Comparison of ENCODE assay signal across 7 mouse cellular contexts in the genomic region with DNA sequence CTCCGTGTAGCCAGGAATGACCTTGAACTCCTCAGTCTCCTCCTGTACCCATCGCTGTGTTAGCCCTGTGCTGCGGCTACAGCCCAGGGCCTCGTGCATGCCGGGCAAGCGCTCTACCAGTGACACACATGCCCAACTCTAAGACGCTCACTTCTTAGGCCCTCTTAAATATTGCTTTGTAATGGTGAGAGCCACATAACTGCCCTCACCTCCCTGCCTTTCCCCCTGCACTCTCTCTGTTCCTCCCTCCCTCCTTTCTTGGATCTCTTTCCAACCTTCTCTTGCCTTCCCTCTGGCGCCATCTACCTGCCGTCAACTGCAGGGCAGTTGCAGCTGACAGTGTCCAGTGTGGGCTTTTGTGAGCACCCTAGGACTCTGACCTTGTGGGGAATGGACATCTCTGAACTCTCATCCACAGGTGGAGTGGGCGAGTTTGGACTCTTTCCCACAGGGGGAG. TPM values are rescaled to one million over a fixed set of nuclear protein-coding genes. Genes with fewer than 3 reads are reported as not detected.
DNase-seq lines count a peak whose midpoint lies in the region; ATAC-seq lines count a peak whose summit lies in the region.

No protein-coding gene starts in this region.

- H3K27ac ChIP-seq in embryonic facial prominence, embryonic 12.5 days: no peak overlapping the region
- no peak overlapping the region for H3K27ac ChIP-seq in limb, embryonic 13.5 days
- H3K27ac ChIP-seq in midbrain, embryonic 15.5 days: no peak overlapping the region

- WGBS in embryonic facial prominence, embryonic 12.5 days: 30% methylated on average over 10 of the region's 10 CpGs
- WGBS in limb, embryonic 13.5 days: 29% methylated on average over 10 of the region's 10 CpGs
- 32% methylated on average over 10 of the region's 10 CpGs for WGBS in midbrain, embryonic 15.5 days

- no peak overlapping the region for H3K4me2 ChIP-seq in embryonic facial prominence, embryonic 12.5 days (replicated peaks)
- H3K4me2 ChIP-seq in limb, embryonic 13.5 days (replicated peaks): no peak overlapping the region
- no peak overlapping the region for H3K4me2 ChIP-seq in midbrain, embryonic 15.5 days

- peak; percentile 83 to 86 for DNase-seq in adrenal gland, postnatal 36 days
- DNase-seq in heart, adult 9 months (ENCODE audit: low spot score in 2 of 2): peak; percentile 36 to 73
- DNase-seq in kidney, adult 9 months: peak; percentile 86
- DNase-seq in spleen, adult 18-20 months: peak; percentile 60 to 79

- no peaks in the 10 kb centered on the region for H3K27me3 ChIP-seq in embryonic facial prominence, embryonic 12.5 days
- no peaks in the 10 kb centered on the region for H3K27me3 ChIP-seq in limb, embryonic 13.5 days
- H3K27me3 ChIP-seq in midbrain, embryonic 15.5 days (replicated peaks): no peaks in the 10 kb centered on the region; the same call in 1 of the 2 replicates

- no peaks in the 10 kb centered on the region for H3K36me3 ChIP-seq in embryonic facial prominence, embryonic 12.5 days
- no peaks in the 10 kb centered on the region for H3K36me3 ChIP-seq in limb, embryonic 13.5 days
- H3K36me3 ChIP-seq in midbrain, embryonic 15.5 days (replicated peaks): no peaks in the 10 kb centered on the region

- no peaks in the 10 kb centered on the region for H3K9me3 ChIP-seq in embryonic facial prominence, embryonic 12.5 days
- H3K9me3 ChIP-seq in limb, embryonic 13.5 days: no peaks in the 10 kb centered on the region
- H3K9me3 ChIP-seq in midbrain, embryonic 15.5 days: no peaks in the 10 kb centered on the region

- H3K4me1 ChIP-seq in embryonic facial prominence, embryonic 12.5 days: 0 out of 2 replicates have a peak, but pooled peaks cover 7% of the 10 kb centered on the region
- peaks cover 15% of the 10 kb centered on the region for H3K4me1 ChIP-seq in limb, embryonic 13.5 days
- no peaks in the 10 kb centered on the region for H3K4me1 ChIP-seq in midbrain, embryonic 15.5 days

- no peak overlapping the region for H3K4me3 ChIP-seq in embryonic facial prominence, embryonic 12.5 days
- no peak overlapping the region for H3K4me3 ChIP-seq in limb, embryonic 13.5 days
- no peak overlapping the region for H3K4me3 ChIP-seq in midbrain, embryonic 15.5 days

- 0 out of 2 replicates have a peak, but pooled peaks have one; percentile 13 for ATAC-seq in embryonic facial prominence, embryonic 12.5 days (ENCODE audit: insufficient number of reproducible peaks, insufficient read depth, low FRiP score, low TSS enrichment)
- ATAC-seq in limb, embryonic 13.5 days (ENCODE audit: low FRiP score, low read depth): peak; percentile 42; the same call in 1 of the 2 replicates
- peak; percentile 45; the same call in 1 of the 2 replicates for ATAC-seq in midbrain, embryonic 15.5 days (replicated peaks)

- no peak overlapping the region for H3K9ac ChIP-seq in embryonic facial prominence, embryonic 12.5 days
- no peak overlapping the region for H3K9ac ChIP-seq in limb, embryonic 13.5 days
- H3K9ac ChIP-seq in midbrain, embryonic 15.5 days: no peak overlapping the region

RNA-seq across cellular contexts. Expression of a gene that starts 38.5 kb away (rescaled TPM):
- total RNA-seq in adrenal gland, postnatal 36 days (2021): under 1 TPM; 0.10 TPM
- polyA plus RNA-seq in embryonic facial prominence, embryonic 12.5 days (2016; fragmentation: Nextera tagmentation; extraction: Ambion mirVana): 0.12 TPM in 1 of 2 replicates, not detected in the other
- polyA plus RNA-seq in limb, embryonic 13.5 days (2015; fragmentation: Nextera tagmentation; extraction: Ambion mirVana): 0.13 and 0.15 TPM in 2 replicates
- 0.05 and 0.14 TPM in 2 replicates for polyA plus RNA-seq in midbrain, embryonic 15.5 days (2015; fragmentation: Nextera tagmentation; extraction: Ambion mirVana)
